In genomic region chr3:65629565-65630112, GRCm38 (mm10) we compare ENCODE assay signal across 22 mouse cellular contexts. TPM values are rescaled to one million over a fixed set of nuclear protein-coding genes. Genes with fewer than 3 reads are reported as not detected.
"Had no signal": no experiment of that assay in that cellular context is flagged by ENCODE, and none has a peak within 500 bp of the region (broad histone marks: within the 10 kb centered on the region; RNA-seq: fewer than 3 reads in every experiment).

No protein-coding gene starts in this region.

- H3K36me3 ChIP-seq: kidney, embryonic 15.5 days; limb, embryonic 10.5 days; limb, embryonic 13.5 days; liver, embryonic 13.5 days; midbrain, embryonic 10.5 days; midbrain, embryonic 13.5 days; neural tube, embryonic 13.5 days had no signal

- H3K9me3 ChIP-seq: kidney, embryonic 15.5 days; limb, embryonic 10.5 days; limb, embryonic 13.5 days; liver, embryonic 13.5 days; midbrain, embryonic 10.5 days; midbrain, embryonic 13.5 days; neural tube, embryonic 13.5 days had no signal

- H3K4me2 ChIP-seq: kidney, embryonic 15.5 days; limb, embryonic 13.5 days; liver, embryonic 13.5 days; lung, embryonic 14.5 days; midbrain, embryonic 13.5 days; neural tube, embryonic 13.5 days had no signal

- H3K27ac ChIP-seq: kidney, embryonic 15.5 days; layer of hippocampus, adult 2 months; limb, embryonic 10.5 days; limb, embryonic 13.5 days; liver, embryonic 13.5 days; midbrain, embryonic 10.5 days; midbrain, embryonic 13.5 days; neural tube, embryonic 13.5 days had no signal

- H3K27me3 ChIP-seq: kidney, embryonic 15.5 days; liver, embryonic 13.5 days; megakaryocyte, embryonic 14.5 days; neural tube, embryonic 13.5 days had no signal

- H3K4me1 ChIP-seq: liver, embryonic 13.5 days; megakaryocyte, embryonic 14.5 days had no signal

- H3K9ac ChIP-seq: kidney, embryonic 15.5 days; limb, embryonic 13.5 days; liver, embryonic 13.5 days; lung, embryonic 14.5 days; midbrain, embryonic 13.5 days; neural tube, embryonic 13.5 days had no signal

- DNase-seq: kidney, adult 11 months; kidney, adult 8-10 months; kidney, postnatal 10 days; kidney, postnatal 36 days; layer of hippocampus, adult 9-11 months; liver; liver, embryonic 13.5 days; lung, embryonic 14.5 days; lung, postnatal 36 days; thymus, postnatal 25 days had no signal

- H3K4me3 ChIP-seq: kidney, embryonic 15.5 days; layer of hippocampus, adult 2 months; limb, embryonic 10.5 days; limb, embryonic 13.5 days; liver, embryonic 13.5 days; megakaryocyte, embryonic 14.5 days; midbrain, embryonic 10.5 days; midbrain, embryonic 13.5 days; myocyte; neural tube, embryonic 13.5 days had no signal

- ATAC-seq: lung, postnatal 0 days; midbrain, embryonic 13.5 days; midbrain, embryonic 16.5 days had no signal

RNA-seq across cellular contexts. Expression of gene Lekr1, which starts 36.4 kb away (rescaled TPM):
- total RNA-seq: monocyte, adult 5-6 weeks had no signal
